Mouse (Mus musculus) regulatory T cell (primary cell): ENCODE measurements around the gene Tmem245.

ENCODE experiments used
- in situ Hi-C: fragments of 300-600 bp; cut with MboI, MseI; formaldehyde crosslinking; loops from one replicate; pipeline ENCODE4 v1.15.1; 2025; ENCODE audit warnings: high pct_unique_total_duplicates

Tmem245 gene

GRCm38 (mm10) chr4:56946641-56947640 lies at the start of gene Tmem245:
Gene Tmem245 (minus strand): TSS chr4:56947437.
- in situ Hi-C loops = no loop called here

- in situ Hi-C loops = no loop called here
Observed at GRCm38 (mm10) chr4:56993331-56993730, 46.1 kb upstream of the Tmem245 start.

GRCm38 (mm10) chr4:56991951-56992350 lies 44.7 kb upstream of the Tmem245 start:
- in situ Hi-C loops = no loop called here

GRCm38 (mm10) chr4:56990215-56990584 lies 43.0 kb upstream of the Tmem245 start, which contains the start of gene Frrs1l:
Gene Frrs1l (minus strand): TSS chr4:56990391.
- in situ Hi-C loops = no loop called here

- in situ Hi-C loops = no loop called here
Observed at GRCm38 (mm10) chr4:56989431-56990214, 42.4 kb upstream of the Tmem245 start.

- in situ Hi-C loops = no loop called here
Observed at GRCm38 (mm10) chr4:56965586-56966179, 18.4 kb upstream of the Tmem245 start.

- in situ Hi-C loops = no loop called here
Observed at GRCm38 (mm10) chr4:56963687-56964086, 16.4 kb upstream of the Tmem245 start.

- in situ Hi-C loops = no loop called here
Observed at GRCm38 (mm10) chr4:56961320-56961925, 14.2 kb upstream of the Tmem245 start.

- in situ Hi-C loops = loop anchor here (10.0 kb wide), 1 partner anchor 2003 kb away; no protein-coding TSS in a partner anchor
Observed at GRCm38 (mm10) chr4:56957518-56957917, 10.3 kb upstream of the Tmem245 start.

GRCm38 (mm10) chr4:56953235-56953634 lies 6.0 kb upstream of the Tmem245 start:
- in situ Hi-C loops = loop anchor here (10.0 kb wide), 1 partner anchor 1998 kb away; no protein-coding TSS in a partner anchor

- in situ Hi-C loops = loop anchor here (10.0 kb wide), 1 partner anchor 1997 kb away; no protein-coding TSS in a partner anchor
Observed at GRCm38 (mm10) chr4:56951701-56952100, 4.5 kb upstream of the Tmem245 start.

GRCm38 (mm10) chr4:56949494-56949893 lies 2.3 kb upstream of the Tmem245 start:
- in situ Hi-C loops = no loop called here

GRCm38 (mm10) chr4:56946180-56946579 lies 1.1 kb downstream of the Tmem245 start:
- in situ Hi-C loops = no loop called here

GRCm38 (mm10) chr4:56944286-56944685 lies 3.0 kb downstream of the Tmem245 start:
- in situ Hi-C loops = no loop called here

GRCm38 (mm10) chr4:56943258-56943657 lies 4.0 kb downstream of the Tmem245 start:
- in situ Hi-C loops = no loop called here

GRCm38 (mm10) chr4:56942567-56942966 lies 4.7 kb downstream of the Tmem245 start:
- in situ Hi-C loops = no loop called here

- in situ Hi-C loops = no loop called here
Observed at GRCm38 (mm10) chr4:56941481-56941880, 5.8 kb downstream of the Tmem245 start.

GRCm38 (mm10) chr4:56937136-56937535 lies 10.1 kb downstream of the Tmem245 start:
- in situ Hi-C loops = no loop called here

- in situ Hi-C loops = no loop called here
Observed at GRCm38 (mm10) chr4:56935327-56935726, 11.9 kb downstream of the Tmem245 start.

- in situ Hi-C loops = loop anchor here (5.0 kb wide), 1 partner anchor 36 kb away; no protein-coding TSS in a partner anchor
Observed at GRCm38 (mm10) chr4:56933154-56933553, 14.1 kb downstream of the Tmem245 start.

GRCm38 (mm10) chr4:56932096-56932495 lies 15.1 kb downstream of the Tmem245 start:
- in situ Hi-C loops = loop anchor here (5.0 kb wide), 1 partner anchor 35 kb away; no protein-coding TSS in a partner anchor
